Mouse (Mus musculus) lung, embryonic 16.5 days (tissue): ENCODE measurements around the gene Gprc5d. TPM values are rescaled to one million over a fixed set of nuclear protein-coding genes. Genes with fewer than 3 reads are reported as not detected.

Experiments used
- ATAC-seq: fragments of 200-750 bp; cut with Nextera tagmentation; 2 replicates; pipeline ENCODE4 v1.8.0; 2017; ENCODE audit warnings: low read depth, mild to moderate bottlenecking, moderate library complexity
- H3K27ac ChIP-seq: fragments of 300-500 bp; sonication (generic); 2 replicates; pipeline ENCODE4 v1.5.1; 2014; ENCODE audit warnings: mild to moderate bottlenecking, control low read depth, low read length
- H3K27me3 ChIP-seq: fragments of 300-500 bp; sonication (generic); 2 replicates; pipeline ENCODE4 v1.6.1; 2014; ENCODE audit warnings: low read depth, low read length, mixed read lengths; ENCODE audit not compliant: control insufficient read depth, insufficient read depth
- H3K36me3 ChIP-seq: fragments of 300-500 bp; sonication (generic); 2 replicates; pipeline ENCODE4 v1.6.1; 2014; ENCODE audit warnings: low read length; ENCODE audit not compliant: control insufficient read depth, insufficient read depth
- H3K4me1 ChIP-seq: fragments of 300-500 bp; sonication (generic); replicated peaks from 2 replicates; pipeline ENCODE4 v1.6.1; 2014; ENCODE audit warnings: low read length, mixed read lengths; ENCODE audit not compliant: control insufficient read depth, insufficient read depth
- H3K4me2 ChIP-seq: fragments of 300-500 bp; sonication (generic); 2 replicates; pipeline ENCODE4 v1.6.1; 2014; ENCODE audit warnings: low read depth, low read length, control low read depth
- H3K4me3 ChIP-seq: fragments of 300-500 bp; sonication (generic); 2 replicates; pipeline ENCODE4 v1.5.1; 2014; ENCODE audit warnings: mild to moderate bottlenecking, low read length, control low read depth
- H3K9ac ChIP-seq: fragments of 300-500 bp; sonication (generic); 2 replicates; pipeline ENCODE4 v1.6.1; 2014; ENCODE audit warnings: low read length, control low read depth
- H3K9me3 ChIP-seq: fragments of 300-500 bp; sonication (generic); 2 replicates; pipeline ENCODE4 v1.6.1; 2016; ENCODE audit warnings: low read length; ENCODE audit not compliant: control insufficient read depth
- WGBS: fragments of 180-500 bp; shearing (Covaris S2); extraction: QIAGEN DNeasy Blood & Tissue Kit; methylation state at CpG from one replicate; pipeline ENCODE4 v1.1.7; 2014; 5-methylcytosine and 5-hydroxymethylcytosine counted together
- polyA plus RNA-seq: library from polyadenylated mRNA; unstranded; fragments of >200 nt; fragmentation: Nextera tagmentation; extraction: Ambion mirVana; gene quantifications from 2 replicates; pipeline ENCODE4 v1.2.1, GENCODE M21; 2015

The Gprc5d gene
- polyA plus RNA-seq, 1 experiment from 2014 or later: not detected

- peaks cover 2% of the 10 kb centered on the region; the same call in 1 of the 2 replicates for H3K4me1 ChIP-seq
- no peak overlapping the region for H3K27ac ChIP-seq
- no peak overlapping the region for H3K4me2 ChIP-seq
- 65% methylated on average over 8 of the region's 8 CpGs for WGBS
- no peak overlapping the region for H3K9ac ChIP-seq
- no peaks in the 10 kb centered on the region for H3K9me3 ChIP-seq
- no peak overlapping the region for H3K4me3 ChIP-seq
- no peaks in the 10 kb centered on the region for H3K36me3 ChIP-seq
- ATAC-seq: no peak
- H3K27me3 ChIP-seq: no peaks in the 10 kb centered on the region
Observed at GRCm38 (mm10) chr6:135156597-135156996, 38.5 kb upstream of the Gprc5d start.

GRCm38 (mm10) chr6:135153719-135154118 is 35.6 kb upstream of the Gprc5d start:
- ATAC-seq: no peak
- Histone ChIP-seq H3K4me3 (no peak overlapping the region), H3K4me2 (no peak overlapping the region)

GRCm38 (mm10) chr6:135150311-135150710 is 32.2 kb upstream of the Gprc5d start:
- WGBS: 34% methylated on average over 5 of the region's 5 CpGs
- Histone ChIP-seq H3K4me2 (no peak overlapping the region), H3K9me3 (no peaks in the 10 kb centered on the region), H3K36me3 (no peaks in the 10 kb centered on the region), H3K4me3 (no peak overlapping the region), H3K27me3 (no peaks in the 10 kb centered on the region), H3K4me1 (no peaks in the 10 kb centered on the region), H3K9ac (no peak overlapping the region), H3K27ac (no peak overlapping the region)
- peak; percentile 61; the same call in 1 of the 2 replicates for ATAC-seq

More at GRCm38 (mm10) chr6:135153719-135154118, 35.6 kb upstream of the Gprc5d start:
- WGBS: 77% methylated on average over 5 of the region's 5 CpGs
- Histone ChIP-seq H3K27ac (no peak overlapping the region), H3K9me3 (no peaks in the 10 kb centered on the region), H3K4me1 (peaks cover 2% of the 10 kb centered on the region; the same call in 1 of the 2 replicates), H3K9ac (no peak overlapping the region), H3K36me3 (no peaks in the 10 kb centered on the region), H3K27me3 (no peaks in the 10 kb centered on the region)

GRCm38 (mm10) chr6:135149722-135150121 is 31.6 kb upstream of the Gprc5d start:
- Histone ChIP-seq H3K9ac (no peak overlapping the region), H3K9me3 (no peaks in the 10 kb centered on the region), H3K27ac (no peak overlapping the region), H3K27me3 (no peaks in the 10 kb centered on the region), H3K4me3 (no peak overlapping the region), H3K4me2 (no peak overlapping the region), H3K36me3 (no peaks in the 10 kb centered on the region), H3K4me1 (no peaks in the 10 kb centered on the region)
- 0 out of 2 replicates have a peak, but pooled peaks have one; percentile 15 for ATAC-seq
- 67% methylated on average over 4 of the region's 4 CpGs for WGBS

- ATAC-seq: no peak
- no peak overlapping the region for H3K9ac ChIP-seq
- no peaks in the 10 kb centered on the region for H3K9me3 ChIP-seq
- H3K27me3 ChIP-seq: no peaks in the 10 kb centered on the region
- no peaks in the 10 kb centered on the region for H3K4me1 ChIP-seq
- H3K4me2 ChIP-seq: no peak overlapping the region
- H3K27ac ChIP-seq: no peak overlapping the region
- 76% methylated on average over 4 of the region's 4 CpGs for WGBS
- H3K4me3 ChIP-seq: no peak overlapping the region
- no peaks in the 10 kb centered on the region for H3K36me3 ChIP-seq
Observed at GRCm38 (mm10) chr6:135149175-135149574, 31.1 kb upstream of the Gprc5d start.

- ATAC-seq: peak; percentile 30; the same call in 1 of the 2 replicates
- WGBS: 41% methylated on average over 1 of the region's 1 CpGs
- Histone ChIP-seq H3K4me1 (no peaks in the 10 kb centered on the region), H3K27me3 (no peaks in the 10 kb centered on the region), H3K4me2 (no peak overlapping the region), H3K27ac (no peak overlapping the region), H3K9me3 (no peaks in the 10 kb centered on the region), H3K36me3 (no peaks in the 10 kb centered on the region), H3K9ac (no peak overlapping the region), H3K4me3 (no peak overlapping the region)
Observed at GRCm38 (mm10) chr6:135148506-135148905, 30.4 kb upstream of the Gprc5d start.

- H3K36me3 ChIP-seq: no peaks in the 10 kb centered on the region
- no peaks in the 10 kb centered on the region for H3K9me3 ChIP-seq
- no peak for ATAC-seq
- H3K9ac ChIP-seq: no peak overlapping the region
- no peak overlapping the region for H3K4me3 ChIP-seq
- no peak overlapping the region for H3K27ac ChIP-seq
- H3K27me3 ChIP-seq: no peaks in the 10 kb centered on the region
- no peak overlapping the region for H3K4me2 ChIP-seq
- WGBS: 81% methylated on average over 5 of the region's 5 CpGs
- H3K4me1 ChIP-seq: no peaks in the 10 kb centered on the region
Observed at GRCm38 (mm10) chr6:135145976-135146375, 27.9 kb upstream of the Gprc5d start.

GRCm38 (mm10) chr6:135144516-135144915 is 26.4 kb upstream of the Gprc5d start:
- H3K4me1 ChIP-seq: no peaks in the 10 kb centered on the region
- H3K27ac ChIP-seq: no peak overlapping the region
- no peak overlapping the region for H3K9ac ChIP-seq
- WGBS: 5% methylated on average over 3 of the region's 3 CpGs
- H3K9me3 ChIP-seq: no peaks in the 10 kb centered on the region
- no peak overlapping the region for H3K4me3 ChIP-seq
- peak; percentile 46; the same call in 1 of the 2 replicates for ATAC-seq
- H3K36me3 ChIP-seq: no peaks in the 10 kb centered on the region
- H3K4me2 ChIP-seq: no peak overlapping the region
- H3K27me3 ChIP-seq: no peaks in the 10 kb centered on the region

- no peak overlapping the region for H3K4me2 ChIP-seq
- H3K9ac ChIP-seq: no peak overlapping the region
- no peaks in the 10 kb centered on the region; the same call in 1 of the 2 replicates for H3K4me1 ChIP-seq
- no peaks in the 10 kb centered on the region for H3K27me3 ChIP-seq
- ATAC-seq: no peak
- H3K27ac ChIP-seq: no peak overlapping the region
- no peaks in the 10 kb centered on the region for H3K36me3 ChIP-seq
- H3K9me3 ChIP-seq: no peaks in the 10 kb centered on the region
- H3K4me3 ChIP-seq: no peak overlapping the region
- 90% methylated on average over 5 of the region's 5 CpGs for WGBS
Observed at GRCm38 (mm10) chr6:135143151-135143550, 25.1 kb upstream of the Gprc5d start.
